Mouse (Mus musculus) adrenal gland, adult 8-10 months (tissue): ENCODE results near the gene Kcmf1. TPM values are rescaled to one million over a fixed set of nuclear protein-coding genes. Genes with fewer than 3 reads are reported as not detected.

Experiments
- DNase-seq: peaks from one replicate; pipeline ENCODE4 v3.0.0; 2022
- total RNA-seq, 4 experiments: library from RNA; stranded (reverse); gene quantifications; 2 replicates each; pipeline ENCODE4 v1.2.4; 2022

The Kcmf1 gene
- total RNA-seq = 10 to 100 TPM; 70.8 to 89.2 (median 76.8) TPM

- peak; percentile 71 for DNase-seq
Measured at GRCm38 (mm10) chr6:72899781-72900681, at the start of gene Kcmf1. Kcmf1 (minus strand) TSS chr6:72899979.

- no peak for DNase-seq
Measured at GRCm38 (mm10) chr6:72949161-72949756, 49.5 kb upstream of the Kcmf1 start.

GRCm38 (mm10) chr6:72948392-72948791, 48.6 kb upstream of the Kcmf1 start:
- DNase-seq = no peak

GRCm38 (mm10) chr6:72947960-72948359, 48.2 kb upstream of the Kcmf1 start:
- DNase-seq = no peak

- DNase-seq = peak; percentile 32
Measured at GRCm38 (mm10) chr6:72940493-72940892, 40.7 kb upstream of the Kcmf1 start.

- no peak for DNase-seq
Measured at GRCm38 (mm10) chr6:72937859-72938258, 38.1 kb upstream of the Kcmf1 start.

GRCm38 (mm10) chr6:72937430-72937829, 37.7 kb upstream of the Kcmf1 start:
- no peak for DNase-seq

GRCm38 (mm10) chr6:72932955-72933354, 33.2 kb upstream of the Kcmf1 start:
- DNase-seq = no peak

GRCm38 (mm10) chr6:72931533-72931932, 31.8 kb upstream of the Kcmf1 start:
- no peak for DNase-seq

- DNase-seq = no peak
Measured at GRCm38 (mm10) chr6:72929795-72930398, 30.1 kb upstream of the Kcmf1 start.

- DNase-seq = peak; percentile 58
Measured at GRCm38 (mm10) chr6:72926755-72927482, 27.1 kb upstream of the Kcmf1 start.

- no peak for DNase-seq
Measured at GRCm38 (mm10) chr6:72926031-72926430, 26.3 kb upstream of the Kcmf1 start.

GRCm38 (mm10) chr6:72923381-72923780, 23.6 kb upstream of the Kcmf1 start:
- no peak for DNase-seq

- no peak for DNase-seq
Measured at GRCm38 (mm10) chr6:72921081-72921480, 21.3 kb upstream of the Kcmf1 start.

- DNase-seq = no peak
Measured at GRCm38 (mm10) chr6:72918510-72919033, 18.8 kb upstream of the Kcmf1 start.

- DNase-seq = no peak
Measured at GRCm38 (mm10) chr6:72916330-72916729, 16.6 kb upstream of the Kcmf1 start.

- no peak for DNase-seq
Measured at GRCm38 (mm10) chr6:72914087-72914749, 14.4 kb upstream of the Kcmf1 start.

- no peak for DNase-seq
Measured at GRCm38 (mm10) chr6:72911261-72911660, 11.5 kb upstream of the Kcmf1 start.

GRCm38 (mm10) chr6:72902254-72902990, 2.6 kb upstream of the Kcmf1 start:
- no peak for DNase-seq

- peak; percentile 27 for DNase-seq
Measured at GRCm38 (mm10) chr6:72900952-72901351, 1.2 kb upstream of the Kcmf1 start.

GRCm38 (mm10) chr6:72899201-72899780, 488 bp downstream of the Kcmf1 start:
- DNase-seq = peak; percentile 62
